Mouse (Mus musculus): ENCODE measurements around the gene Pik3ap1. TPM values are rescaled to one million over a fixed set of nuclear protein-coding genes. Genes with fewer than 3 reads are reported as not detected.
"Not testable (repeated sequence)": the region's sequence is repeated elsewhere in the genome, so short reads cannot be mapped to it uniquely, and the experiment has no call there.

The Pik3ap1 gene
- polyA plus RNA-seq, 1 experiment from 2014 or later: 8.6 TPM

- no peaks in the 10 kb centered on the region for H3K27me3 ChIP-seq (replicated peaks; ENCODE audit: insufficient read depth, low read length)
- no peak overlapping the region for H3K4me2 ChIP-seq (replicated peaks; ENCODE audit: low read depth, low read length)
- H3K36me3 ChIP-seq (ENCODE audit: insufficient read depth, low read length): no peaks in the 10 kb centered on the region
- H3K9ac ChIP-seq (replicated peaks; ENCODE audit: low read depth): no peak overlapping the region
- DNase-seq (ENCODE audit: low spot score): no peak
- no peak overlapping the region for H3K4me3 ChIP-seq (ENCODE audit: low read depth, low read length)
- no peaks in the 10 kb centered on the region for H3K9me3 ChIP-seq (ENCODE audit: low read length)
- WGBS: 79% methylated on average over 7 of the region's 7 CpGs
- H3K27ac ChIP-seq (ENCODE audit: low read length): no peak overlapping the region
- no peak for TF ChIP-seq EP300 (IDR thresholded peaks at IDR 0.05)
- TF ChIP-seq CTCF (IDR thresholded peaks at IDR 0.05): no peak
- H3K4me1 ChIP-seq (ENCODE audit: insufficient read depth, low read depth, low read length): peaks cover 2% of the 10 kb centered on the region; the same call in 1 of the 2 replicates
- ATAC-seq: no peak
Observed at GRCm38 (mm10) chr19:41314696-41315095, 70.2 kb downstream of the Pik3ap1 start.

GRCm38 (mm10) chr19:41313663-41314062 lies 71.2 kb downstream of the Pik3ap1 start:
- Histone ChIP-seq H3K9ac (replicated peaks; ENCODE audit: low read depth) (no peak overlapping the region), H3K9me3 (ENCODE audit: low read length) (no peaks in the 10 kb centered on the region), H3K27ac (ENCODE audit: low read length) (no peak overlapping the region), H3K4me3 (ENCODE audit: low read depth, low read length) (no peak overlapping the region), H3K27me3 (replicated peaks; ENCODE audit: insufficient read depth, low read length) (no peaks in the 10 kb centered on the region), H3K36me3 (ENCODE audit: insufficient read depth, low read length) (no peaks in the 10 kb centered on the region), H3K4me2 (replicated peaks; ENCODE audit: low read depth, low read length) (no peak overlapping the region), H3K4me1 (ENCODE audit: insufficient read depth, low read depth, low read length) (peaks cover 2% of the 10 kb centered on the region; the same call in 1 of the 2 replicates)
- no peak for TF ChIP-seq EP300 (IDR thresholded peaks at IDR 0.05)
- peak; percentile 55 for TF ChIP-seq CTCF (IDR thresholded peaks at IDR 0.05)
- WGBS: 21% methylated on average over 6 of the region's 6 CpGs
- DNase-seq (ENCODE audit: low spot score) (peak; percentile 29), ATAC-seq (no peak)

GRCm38 (mm10) chr19:41312587-41312986 lies 72.3 kb downstream of the Pik3ap1 start:
- H3K9ac ChIP-seq (replicated peaks; ENCODE audit: low read depth); H3K4me1 ChIP-seq (ENCODE audit: insufficient read depth, low read depth, low read length); H3K4me2 ChIP-seq (replicated peaks; ENCODE audit: low read depth, low read length); ATAC-seq; DNase-seq (ENCODE audit: low spot score); H3K4me3 ChIP-seq (ENCODE audit: low read depth, low read length); H3K27me3 ChIP-seq (replicated peaks; ENCODE audit: insufficient read depth, low read length); H3K9me3 ChIP-seq (ENCODE audit: low read length); H3K36me3 ChIP-seq (ENCODE audit: insufficient read depth, low read length); H3K27ac ChIP-seq (ENCODE audit: low read length): not testable (repeated sequence)
- 85% methylated on average over 8 of the region's 8 CpGs for WGBS

- H3K9ac ChIP-seq (replicated peaks; ENCODE audit: low read depth): no peak overlapping the region
- no peak overlapping the region for H3K27ac ChIP-seq (ENCODE audit: low read length)
- no peak for DNase-seq (ENCODE audit: low spot score)
- no peaks in the 10 kb centered on the region for H3K9me3 ChIP-seq (ENCODE audit: low read length)
- H3K4me1 ChIP-seq (ENCODE audit: insufficient read depth, low read depth, low read length): peaks cover 2% of the 10 kb centered on the region; the same call in 1 of the 2 replicates
- H3K4me3 ChIP-seq (ENCODE audit: low read depth, low read length): no peak overlapping the region
- no peak for ATAC-seq
- H3K27me3 ChIP-seq (replicated peaks; ENCODE audit: insufficient read depth, low read length): no peaks in the 10 kb centered on the region
- H3K4me2 ChIP-seq (replicated peaks; ENCODE audit: low read depth, low read length): no peak overlapping the region
- H3K36me3 ChIP-seq (ENCODE audit: insufficient read depth, low read length): no peaks in the 10 kb centered on the region
- WGBS: 77% methylated on average over 4 of the region's 4 CpGs
- TF ChIP-seq EP300 (IDR thresholded peaks at IDR 0.05) (no peak), CTCF (IDR thresholded peaks at IDR 0.05) (no peak)
Observed at GRCm38 (mm10) chr19:41312027-41312426, 72.9 kb downstream of the Pik3ap1 start.

- WGBS: 8% methylated on average over 20 of the region's 20 CpGs
- ATAC-seq (peak; percentile 87), DNase-seq (ENCODE audit: low spot score) (peak; percentile 80)
- no peak overlapping the region for H3K9ac ChIP-seq (replicated peaks; ENCODE audit: low read depth)
- no peaks in the 10 kb centered on the region for H3K9me3 ChIP-seq (ENCODE audit: low read length)
- no peaks in the 10 kb centered on the region for H3K27me3 ChIP-seq (replicated peaks; ENCODE audit: insufficient read depth, low read length)
- peak overlapping the region; percentile 42 for H3K4me2 ChIP-seq (replicated peaks; ENCODE audit: low read depth, low read length)
- H3K27ac ChIP-seq (ENCODE audit: low read length): no peak overlapping the region
- H3K4me1 ChIP-seq (ENCODE audit: insufficient read depth, low read depth, low read length): peaks cover 2% of the 10 kb centered on the region; the same call in 1 of the 2 replicates
- H3K4me3 ChIP-seq (ENCODE audit: low read depth, low read length): peak overlapping the region; percentile 12; the same call in 1 of the 2 replicates
- no peaks in the 10 kb centered on the region for H3K36me3 ChIP-seq (ENCODE audit: insufficient read depth, low read length)
- no peak for TF ChIP-seq CTCF (IDR thresholded peaks at IDR 0.05)
- TF ChIP-seq EP300 (IDR thresholded peaks at IDR 0.05): no peak
Observed at GRCm38 (mm10) chr19:41310971-41311703, 73.8 kb downstream of the Pik3ap1 start.

DNA sequence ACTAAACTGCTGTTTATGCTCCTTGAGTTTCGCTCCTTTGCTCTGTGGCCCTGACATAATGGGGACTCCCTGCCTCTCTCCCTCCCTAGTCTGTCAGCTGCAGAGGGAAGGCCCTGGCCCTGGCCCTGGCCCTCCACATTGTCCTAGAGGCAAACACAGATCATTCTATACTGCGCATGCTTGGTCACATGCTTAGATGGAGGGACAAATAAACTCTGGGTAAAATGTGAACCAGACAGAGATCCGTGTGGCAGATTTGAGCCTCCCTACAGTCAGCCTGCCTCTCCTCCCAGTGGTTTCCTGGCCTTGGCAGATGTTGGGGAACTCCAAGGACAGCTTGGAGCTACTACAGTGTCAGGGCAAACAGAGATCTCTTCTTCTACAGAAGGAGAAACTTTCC lies 81.0 kb downstream of the Pik3ap1 start:
- no peak overlapping the region for H3K27ac ChIP-seq (ENCODE audit: low read length)
- TF ChIP-seq EP300 (IDR thresholded peaks at IDR 0.05) (no peak), CTCF (IDR thresholded peaks at IDR 0.05) (no peak)
- DNase-seq (ENCODE audit: low spot score) (no peak), ATAC-seq (no peak)
- no peaks in the 10 kb centered on the region for H3K9me3 ChIP-seq (ENCODE audit: low read length)
- 60% methylated on average over 3 of the region's 3 CpGs for WGBS
- H3K36me3 ChIP-seq (ENCODE audit: insufficient read depth, low read length): no peaks in the 10 kb centered on the region
- H3K9ac ChIP-seq (replicated peaks; ENCODE audit: low read depth): no peak overlapping the region
- no peak overlapping the region for H3K4me3 ChIP-seq (ENCODE audit: low read depth, low read length)
- no peaks in the 10 kb centered on the region for H3K27me3 ChIP-seq (replicated peaks; ENCODE audit: insufficient read depth, low read length)
- no peak overlapping the region for H3K4me2 ChIP-seq (replicated peaks; ENCODE audit: low read depth, low read length)
- H3K4me1 ChIP-seq (ENCODE audit: insufficient read depth, low read depth, low read length): no peaks in the 10 kb centered on the region
